Mouse (Mus musculus) olfactory bulb, adult 2 months (tissue): ENCODE measurements around the gene Khdrbs2.

Experiments used
- CTCF ChIP-seq: fragments of 200-500 bp; IDR thresholded peaks from 2 replicates; pipeline ENCODE4 v1.5.1; 2012; ENCODE audit warnings: low read depth, mild to moderate bottlenecking, low read length, moderate library complexity; ENCODE audit not compliant: insufficient read depth
- POLR2A ChIP-seq: fragments of 200-500 bp; IDR thresholded peaks from 2 replicates; pipeline ENCODE4 v1.6.1; 2012; ENCODE audit warnings: mild to moderate bottlenecking, low read depth, low read length, moderate library complexity; ENCODE audit not compliant: insufficient read depth

- no peak for TF ChIP-seq CTCF
- no peak for TF ChIP-seq POLR2A
Observed at GRCm38 (mm10) chr1:32309074-32309473, 136.6 kb downstream of the Khdrbs2 start.
